29 mouse cellular contexts compared by ENCODE assay signal in the genomic region with DNA sequence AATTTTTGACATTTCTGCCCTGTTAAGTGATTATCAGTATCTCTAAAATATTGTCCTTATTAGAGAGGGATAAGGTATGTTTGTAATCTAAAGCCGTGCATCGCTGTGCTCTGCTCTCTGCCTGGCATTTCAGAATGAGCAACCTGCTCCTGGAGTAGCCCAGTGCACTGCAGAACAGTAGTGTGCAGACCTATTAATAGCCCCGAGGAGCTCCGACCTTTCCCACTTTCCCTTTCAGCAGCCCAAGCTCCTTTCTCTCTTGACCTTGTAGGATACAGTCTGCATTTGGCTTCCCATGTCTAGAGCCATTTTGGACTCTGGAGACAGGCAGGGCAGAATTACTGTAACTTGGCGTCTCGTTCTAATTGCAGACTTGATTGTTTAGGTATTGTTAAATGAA. TPM values are rescaled to one million over a fixed set of nuclear protein-coding genes. Genes with fewer than 3 reads are reported as not detected.
DNase-seq lines count a peak whose midpoint lies in the region; ATAC-seq lines count a peak whose summit lies in the region.
"Had no signal": no experiment of that assay in that cellular context is flagged by ENCODE, and none has a peak within 500 bp of the region (broad histone marks: within the 10 kb centered on the region; RNA-seq: fewer than 3 reads in every experiment).

No protein-coding gene starts in this region.

- H3K4me3 ChIP-seq in heart, embryonic 10.5 days: no peak overlapping the region
- H3K4me3 ChIP-seq in heart, embryonic 15.5 days: no peak overlapping the region
- no peak overlapping the region for H3K4me3 ChIP-seq in neural tube, embryonic 15.5 days (replicated peaks)
- H3K4me3 ChIP-seq: forebrain, embryonic 13.5 days; hindbrain, embryonic 10.5 days; limb, embryonic 12.5 days; liver, embryonic 15.5 days; midbrain, embryonic 10.5 days; midbrain, embryonic 15.5 days; neural tube, embryonic 12.5 days had no signal

- DNase-seq in gastrocnemius, adult 18-20 months (ENCODE audit: low spot score): peak; percentile 41
- no peak for DNase-seq in gastrocnemius, postnatal 36 days
- peak; percentile 77 for DNase-seq in heart, embryonic 10.5 days (ENCODE audit: low spot score)
- no peak for DNase-seq in heart, postnatal 25 days (ENCODE audit: low spot score)
- DNase-seq in skeletal muscle tissue, adult 2 months (ENCODE audit: low read depth, low spot score): peak; percentile 52
- no peak for DNase-seq in left cerebral cortex, postnatal 14 days (ENCODE audit: low spot score in 2 of 2)
- DNase-seq: adrenal gland, adult 2 months; cerebellum, adult 8-10 months; cerebellum, postnatal 25 days; kidney, adult 9 months; kidney, postnatal 10 days; layer of hippocampus, postnatal 36 days; lung, embryonic 14.5 days; lung, postnatal 14 days; right cerebral cortex, postnatal 4 days; thymus, adult 2 months; thymus, postnatal 36 days had no signal

- H3K9me3 ChIP-seq in heart, embryonic 10.5 days: no peaks in the 10 kb centered on the region
- no peaks in the 10 kb centered on the region for H3K9me3 ChIP-seq in heart, embryonic 15.5 days (replicated peaks)
- H3K9me3 ChIP-seq in neural tube, embryonic 15.5 days (replicated peaks): no peaks in the 10 kb centered on the region
- H3K9me3 ChIP-seq: forebrain, embryonic 13.5 days; hindbrain, embryonic 10.5 days; limb, embryonic 12.5 days; liver, embryonic 15.5 days; midbrain, embryonic 10.5 days; midbrain, embryonic 15.5 days; neural tube, embryonic 12.5 days had no signal

- H3K27me3 ChIP-seq in heart, embryonic 10.5 days (ENCODE audit: insufficient read depth, poor library complexity, severe bottlenecking): no peaks in the 10 kb centered on the region
- H3K27me3 ChIP-seq in heart, embryonic 15.5 days: no peaks in the 10 kb centered on the region
- H3K27me3 ChIP-seq in neural tube, embryonic 15.5 days (replicated peaks): no peaks in the 10 kb centered on the region
- H3K27me3 ChIP-seq: CH12.LX; forebrain, embryonic 13.5 days; limb, embryonic 12.5 days; liver, embryonic 15.5 days; midbrain, embryonic 15.5 days; neural tube, embryonic 12.5 days had no signal

- no peak overlapping the region for H3K9ac ChIP-seq in heart, embryonic 15.5 days
- H3K9ac ChIP-seq in neural tube, embryonic 15.5 days (replicated peaks): no peak overlapping the region
- H3K9ac ChIP-seq: forebrain, embryonic 13.5 days; limb, embryonic 12.5 days; liver, embryonic 15.5 days; lung, embryonic 14.5 days; midbrain, embryonic 15.5 days; neural tube, embryonic 12.5 days had no signal

- intact Hi-C loops in gastrocnemius, postnatal 36 days (cut with DNase I): no loop called here
- intact Hi-C loops in heart, postnatal 25 days (cut with DNase I): no loop called here
- intact Hi-C loops in left cerebral cortex, postnatal 14 days (cut with DNase I): no loop called here

- peaks cover 26% of the 10 kb centered on the region for H3K4me1 ChIP-seq in heart, embryonic 10.5 days
- H3K4me1 ChIP-seq in heart, embryonic 15.5 days (replicated peaks): peaks cover 19% of the 10 kb centered on the region
- H3K4me1 ChIP-seq in neural tube, embryonic 15.5 days: no peaks in the 10 kb centered on the region; the same call in 1 of the 2 replicates
- H3K4me1 ChIP-seq: limb, embryonic 12.5 days; midbrain, embryonic 15.5 days had no signal

- 66% methylated on average over 6 of the region's 6 CpGs for WGBS in heart, embryonic 10.5 days
- WGBS in heart, embryonic 15.5 days: 51% methylated on average over 6 of the region's 6 CpGs
- WGBS in neural tube, embryonic 15.5 days: 89% methylated on average over 6 of the region's 6 CpGs

- ATAC-seq in heart, embryonic 15.5 days (replicated peaks; ENCODE audit: insufficient number of reproducible peaks, insufficient read depth, low FRiP score, low read depth): peak; percentile 69; the same call in 1 of the 2 replicates
- no peak for ATAC-seq in neural tube, embryonic 15.5 days (ENCODE audit: low FRiP score)
- ATAC-seq: activated CD4-positive, CD25-positive, alpha-beta regulatory T cell, adult 4 months; hindbrain, postnatal 0 days; midbrain, embryonic 15.5 days had no signal

- H3K4me2 ChIP-seq in heart, embryonic 15.5 days: 0 out of 2 replicates have a peak overlapping the region, but pooled peaks have one; percentile 25
- no peak overlapping the region for H3K4me2 ChIP-seq in neural tube, embryonic 15.5 days
- H3K4me2 ChIP-seq: forebrain, embryonic 13.5 days; limb, embryonic 12.5 days; liver, embryonic 15.5 days; lung, embryonic 14.5 days; midbrain, embryonic 15.5 days; neural tube, embryonic 12.5 days had no signal

- peak overlapping the region; percentile 53; the same call in 1 of the 2 replicates for H3K27ac ChIP-seq in heart, embryonic 10.5 days
- H3K27ac ChIP-seq in heart, embryonic 15.5 days: peak overlapping the region; percentile 76
- H3K27ac ChIP-seq in neural tube, embryonic 15.5 days (replicated peaks): no peak overlapping the region
- H3K27ac ChIP-seq: forebrain, embryonic 13.5 days; hindbrain, embryonic 10.5 days; hindbrain, postnatal 0 days; limb, embryonic 12.5 days; liver, embryonic 15.5 days; midbrain, embryonic 10.5 days; midbrain, embryonic 15.5 days; neural tube, embryonic 12.5 days had no signal

- peaks cover 21% of the 10 kb centered on the region; the same call in 1 of the 2 replicates for H3K36me3 ChIP-seq in heart, embryonic 10.5 days
- no peaks in the 10 kb centered on the region for H3K36me3 ChIP-seq in heart, embryonic 15.5 days
- peaks cover 8% of the 10 kb centered on the region for H3K36me3 ChIP-seq in neural tube, embryonic 15.5 days
- H3K36me3 ChIP-seq: midbrain, embryonic 15.5 days had no signal

RNA-seq across cellular contexts. Expression of gene Hspbap1, which starts 18.2 kb away (rescaled TPM):
- 1 to 10 TPM; 3.5 to 4.3 TPM for total RNA-seq in gastrocnemius, adult 18-20 months (2021)
- 1 to 10 TPM; 2.7 to 3.4 TPM for total RNA-seq in gastrocnemius, postnatal 36 days (2021)
- 16.5 and 21.8 TPM in 2 replicates for polyA plus RNA-seq in heart, embryonic 10.5 days (2016; fragmentation: Nextera tagmentation; extraction: Ambion mirVana)
- total RNA-seq in heart, postnatal 25 days (2021): 1 to 10 TPM; 3.0 to 3.1 TPM
- polyA plus RNA-seq in heart, embryonic 15.5 days (2015; fragmentation: Nextera tagmentation; extraction: Ambion mirVana): 6.9 and 7.3 TPM in 2 replicates
- total RNA-seq in left cerebral cortex, postnatal 14 days (2021): 1 to 10 TPM; 5.1 to 6.0 TPM
- polyA plus RNA-seq in neural tube, embryonic 15.5 days (2015; fragmentation: Nextera tagmentation; extraction: Ambion mirVana): 12.1 and 12.7 TPM in 2 replicates

RNA-seq across cellular contexts. Expression of gene Dirc2, which starts 19.2 kb away (rescaled TPM):
- 10 to 100 TPM; 61.7 to 65.1 TPM for total RNA-seq in gastrocnemius, adult 18-20 months (2021)
- 10 to 100 TPM; 54.7 to 57.4 TPM for total RNA-seq in gastrocnemius, postnatal 36 days (2021)
- 8.9 and 14.2 TPM in 2 replicates for polyA plus RNA-seq in heart, embryonic 10.5 days (2016; fragmentation: Nextera tagmentation; extraction: Ambion mirVana)
- 10 to 100 TPM; 54.2 to 63.4 TPM for total RNA-seq in heart, postnatal 25 days (2021)
- 11.2 and 12.8 TPM in 2 replicates for polyA plus RNA-seq in heart, embryonic 15.5 days (2015; fragmentation: Nextera tagmentation; extraction: Ambion mirVana)
- total RNA-seq in left cerebral cortex, postnatal 14 days (2021): 10 to 100 TPM; 78.9 to 81.1 TPM
- 26.8 and 29.9 TPM in 2 replicates for polyA plus RNA-seq in neural tube, embryonic 15.5 days (2015; fragmentation: Nextera tagmentation; extraction: Ambion mirVana)

Comparison
In these comparisons a context has a peak if more than half of its experiments do, and no peak if none do; other contexts are left out.
1. DNase-seq: peak in gastrocnemius, adult 18-20 months (single experiment), heart, embryonic 10.5 days (single experiment) and skeletal muscle tissue, adult 2 months (single experiment); none in gastrocnemius, postnatal 36 days (0 of 2), heart, postnatal 25 days (single experiment) and left cerebral cortex, postnatal 14 days (0 of 2).